Mouse (Mus musculus): ENCODE measurements around the gene Nlrc3. TPM values are rescaled to one million over a fixed set of nuclear protein-coding genes. Genes with fewer than 3 reads are reported as not detected.

The Nlrc3 gene
- polyA plus RNA-seq, 1 experiment from 2014 or later: 1.1 TPM

DNA sequence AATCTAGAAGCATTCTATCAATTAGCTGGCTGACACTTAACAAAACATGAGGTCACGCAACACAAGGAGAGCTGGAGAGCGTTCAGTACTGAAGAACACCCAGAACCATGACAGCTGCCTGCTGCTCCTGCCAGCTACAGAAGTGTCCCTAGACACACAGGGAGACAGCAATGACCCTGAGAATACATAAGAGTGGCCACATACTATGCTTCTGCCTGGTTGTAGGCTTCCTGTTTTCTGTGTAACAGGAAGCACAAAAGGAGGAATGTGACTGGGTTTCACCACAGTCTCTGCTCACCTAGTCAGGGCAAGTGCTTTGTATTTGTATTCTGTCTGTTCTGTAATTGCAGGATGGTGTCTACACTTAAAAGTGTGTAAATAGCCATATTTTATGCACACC lies 55.7 kb downstream of the Nlrc3 start:
- Histone ChIP-seq H3K36me3 (ENCODE audit: control insufficient read depth, insufficient read depth, low read length) (peaks cover 66% of the 10 kb centered on the region), H3K4me1 (ENCODE audit: control insufficient read depth, insufficient read depth, low read length) (peaks cover 7% of the 10 kb centered on the region; the same call in 1 of the 2 replicates)
- no peak for ATAC-seq (ENCODE audit: low read depth)

GRCm38 (mm10) chr16:3909118-3909517 lies 67.3 kb downstream of the Nlrc3 start:
- H3K9me3 ChIP-seq (ENCODE audit: control insufficient read depth, low read length): no peaks in the 10 kb centered on the region
- no peak for DNase-seq (ENCODE audit: low spot score)
- H3K27ac ChIP-seq (replicated peaks; ENCODE audit: low read depth, low read length): 0 out of 2 replicates have a peak overlapping the region, but pooled peaks have one; percentile 70
- H3K36me3 ChIP-seq (ENCODE audit: control insufficient read depth, insufficient read depth, low read length): peaks cover 46% of the 10 kb centered on the region
- H3K4me1 ChIP-seq (ENCODE audit: control insufficient read depth, insufficient read depth, low read length): peaks cover 5% of the 10 kb centered on the region; the same call in 1 of the 2 replicates
- peak overlapping the region; percentile 83 for H3K9ac ChIP-seq (ENCODE audit: low read depth, low read length)
- WGBS: 7% methylated on average over 20 of the region's 20 CpGs
- H3K4me3 ChIP-seq (ENCODE audit: low read depth, low read length): peak overlapping the region; percentile 67
- no peak for ATAC-seq (ENCODE audit: low read depth)
- H3K4me2 ChIP-seq (ENCODE audit: low read depth, low read length): peak overlapping the region; percentile 71
- H3K27me3 ChIP-seq (replicated peaks; ENCODE audit: control insufficient read depth, insufficient read depth, low read length): no peaks in the 10 kb centered on the region

More for the DNA sequence above, 55.7 kb downstream of the Nlrc3 start:
- H3K4me3 ChIP-seq (ENCODE audit: low read depth, low read length): no peak overlapping the region
- H3K9ac ChIP-seq (ENCODE audit: low read depth, low read length): no peak overlapping the region
- H3K9me3 ChIP-seq (ENCODE audit: control insufficient read depth, low read length): no peaks in the 10 kb centered on the region
- no peak overlapping the region for H3K27ac ChIP-seq (replicated peaks; ENCODE audit: low read depth, low read length)
- no peak for DNase-seq (ENCODE audit: low spot score)
- no peaks in the 10 kb centered on the region for H3K27me3 ChIP-seq (replicated peaks; ENCODE audit: control insufficient read depth, insufficient read depth, low read length)
- 89% methylated on average over 2 of the region's 2 CpGs for WGBS
- no peak overlapping the region for H3K4me2 ChIP-seq (ENCODE audit: low read depth, low read length)

DNA sequence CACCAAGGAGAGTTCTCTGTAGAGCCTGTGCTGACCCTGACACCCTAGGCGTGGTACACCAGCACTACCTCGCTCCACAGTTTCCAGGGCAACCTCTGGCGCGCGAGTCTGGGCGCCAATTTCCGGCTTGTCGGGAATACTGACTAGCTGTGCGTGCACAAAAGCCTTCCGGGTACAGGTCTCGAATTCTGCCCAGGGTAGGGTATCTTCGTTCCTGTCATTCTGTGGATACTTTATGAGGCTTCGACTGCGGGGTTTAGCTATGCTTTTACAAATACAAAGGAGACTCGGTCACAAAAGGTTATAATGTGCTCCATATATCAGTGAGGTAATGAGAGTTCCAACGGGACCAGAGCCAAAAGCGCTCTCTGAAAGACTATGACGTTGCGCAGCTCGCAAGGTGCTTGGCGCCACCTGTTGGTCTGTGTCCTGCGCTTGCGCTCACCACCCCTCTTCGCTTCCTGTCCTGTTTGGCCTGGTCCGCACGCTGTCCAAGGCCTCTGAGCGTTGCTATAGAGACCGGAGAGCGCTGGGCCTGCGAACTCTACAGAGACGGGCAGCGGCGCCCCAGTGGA lies 67.8 kb downstream of the Nlrc3 start, which contains the start of the genes 1700037C18Rik and Cluap1:
1700037C18Rik (minus strand) TSS at position 153 of the 575 bp plus-strand sequence.
Cluap1 (plus strand) TSS at position 265 of the 575 bp plus-strand sequence.
- ATAC-seq (ENCODE audit: low read depth) (peak; percentile 97), DNase-seq (ENCODE audit: low spot score) (peak; percentile 97)

DNA sequence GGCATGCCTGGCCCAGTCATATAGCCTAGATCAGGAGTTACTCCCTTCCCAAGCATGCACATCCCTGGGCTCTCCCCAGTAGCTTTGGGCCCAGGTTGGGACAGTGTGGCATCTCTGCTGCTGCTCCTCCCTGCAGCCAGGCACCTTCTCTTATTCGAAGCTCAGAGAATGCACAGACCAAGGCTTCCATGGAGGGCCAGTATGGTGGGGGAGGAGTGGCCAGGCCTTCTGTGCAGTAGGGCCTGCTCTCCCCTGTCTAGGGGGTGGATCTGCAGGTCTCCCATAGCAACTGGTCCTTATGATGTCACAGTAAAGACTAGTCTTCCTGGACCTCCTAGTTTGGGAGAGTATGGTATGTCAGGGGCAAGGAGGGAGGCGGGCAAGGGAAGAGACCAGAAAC lies 69.0 kb downstream of the Nlrc3 start:
- Histone ChIP-seq H3K4me3 (ENCODE audit: low read depth, low read length) (no peak overlapping the region), H3K27me3 (replicated peaks; ENCODE audit: control insufficient read depth, insufficient read depth, low read length) (no peaks in the 10 kb centered on the region), H3K4me2 (ENCODE audit: low read depth, low read length) (no peak overlapping the region), H3K9ac (ENCODE audit: low read depth, low read length) (no peak overlapping the region), H3K9me3 (ENCODE audit: control insufficient read depth, low read length) (no peaks in the 10 kb centered on the region), H3K36me3 (ENCODE audit: control insufficient read depth, insufficient read depth, low read length) (peaks cover 47% of the 10 kb centered on the region), H3K27ac (replicated peaks; ENCODE audit: low read depth, low read length) (no peak overlapping the region), H3K4me1 (ENCODE audit: control insufficient read depth, insufficient read depth, low read length) (peaks cover 5% of the 10 kb centered on the region; the same call in 1 of the 2 replicates)
- no peak for ATAC-seq (ENCODE audit: low read depth)
- DNase-seq (ENCODE audit: low spot score): no peak
- WGBS: 78% methylated on average over 2 of the region's 2 CpGs

More for the DNA sequence above, 67.8 kb downstream of the Nlrc3 start, which contains the start of the genes 1700037C18Rik and Cluap1:
- Histone ChIP-seq H3K27me3 (replicated peaks; ENCODE audit: control insufficient read depth, insufficient read depth, low read length) (no peaks in the 10 kb centered on the region), H3K27ac (replicated peaks; ENCODE audit: low read depth, low read length) (peak within 1 kb of the TSS; percentile 70), H3K4me2 (ENCODE audit: low read depth, low read length) (peak within 1 kb of the TSS; percentile 71), H3K4me3 (ENCODE audit: low read depth, low read length) (peak within 1 kb of the TSS; percentile 67), H3K9ac (ENCODE audit: low read depth, low read length) (peak within 1 kb of the TSS; percentile 83), H3K4me1 (ENCODE audit: control insufficient read depth, insufficient read depth, low read length) (peaks cover 5% of the 10 kb centered on the region; the same call in 1 of the 2 replicates), H3K9me3 (ENCODE audit: control insufficient read depth, low read length) (no peaks in the 10 kb centered on the region), H3K36me3 (ENCODE audit: control insufficient read depth, insufficient read depth, low read length) (peaks cover 48% of the 10 kb centered on the region)
- under 1% methylated on average over 33 of the region's 33 CpGs for WGBS

- no peak overlapping the region for H3K9ac ChIP-seq (ENCODE audit: low read depth, low read length)
- DNase-seq (ENCODE audit: low spot score) (no peak), ATAC-seq (ENCODE audit: low read depth) (no peak)
- H3K4me1 ChIP-seq (ENCODE audit: control insufficient read depth, insufficient read depth, low read length): no peaks in the 10 kb centered on the region
- no peak overlapping the region for H3K27ac ChIP-seq (replicated peaks; ENCODE audit: low read depth, low read length)
- H3K4me3 ChIP-seq (ENCODE audit: low read depth, low read length): no peak overlapping the region
- no peak overlapping the region for H3K4me2 ChIP-seq (ENCODE audit: low read depth, low read length)
- H3K27me3 ChIP-seq (replicated peaks; ENCODE audit: control insufficient read depth, insufficient read depth, low read length): no peaks in the 10 kb centered on the region
- H3K9me3 ChIP-seq (ENCODE audit: control insufficient read depth, low read length): no peaks in the 10 kb centered on the region
- 93% methylated on average over 1 of the region's 1 CpGs for WGBS
- H3K36me3 ChIP-seq (ENCODE audit: control insufficient read depth, insufficient read depth, low read length): peaks cover 54% of the 10 kb centered on the region
Observed at GRCm38 (mm10) chr16:3896553-3896952, 79.9 kb downstream of the Nlrc3 start.

DNA sequence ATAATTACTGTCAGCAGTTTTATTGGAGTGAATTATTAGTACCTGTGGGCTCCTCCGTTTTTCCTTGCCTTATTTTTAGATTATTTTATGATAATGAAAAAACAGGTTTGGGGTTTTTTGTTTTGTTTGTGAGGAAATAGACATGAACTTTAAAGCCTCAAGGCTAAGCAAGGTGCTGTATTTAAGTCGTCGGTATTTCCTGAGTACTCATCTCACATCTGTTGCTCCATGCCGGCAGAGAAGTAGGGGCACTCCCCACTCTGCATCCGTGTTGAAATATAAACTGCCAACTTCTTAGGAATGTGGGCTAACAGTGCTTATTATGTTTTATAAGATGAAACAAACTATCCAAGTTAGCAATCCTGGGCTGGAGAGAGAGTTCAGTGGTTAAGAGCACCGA lies 80.4 kb downstream of the Nlrc3 start:
- 77% methylated on average over 6 of the region's 6 CpGs for WGBS
- DNase-seq (ENCODE audit: low spot score) (no peak), ATAC-seq (ENCODE audit: low read depth) (no peak)
- Histone ChIP-seq H3K4me2 (ENCODE audit: low read depth, low read length) (no peak overlapping the region), H3K9me3 (ENCODE audit: control insufficient read depth, low read length) (no peaks in the 10 kb centered on the region), H3K4me3 (ENCODE audit: low read depth, low read length) (no peak overlapping the region), H3K4me1 (ENCODE audit: control insufficient read depth, insufficient read depth, low read length) (no peaks in the 10 kb centered on the region), H3K27ac (replicated peaks; ENCODE audit: low read depth, low read length) (no peak overlapping the region), H3K36me3 (ENCODE audit: control insufficient read depth, insufficient read depth, low read length) (peaks cover 49% of the 10 kb centered on the region), H3K27me3 (replicated peaks; ENCODE audit: control insufficient read depth, insufficient read depth, low read length) (no peaks in the 10 kb centered on the region), H3K9ac (ENCODE audit: low read depth, low read length) (no peak overlapping the region)

GRCm38 (mm10) chr16:3895173-3895792 lies 81.1 kb downstream of the Nlrc3 start:
- ATAC-seq (ENCODE audit: low read depth): no peak
- H3K27ac ChIP-seq (replicated peaks; ENCODE audit: low read depth, low read length): peak overlapping the region; percentile 25; the same call in 1 of the 2 replicates

More at GRCm38 (mm10) chr16:3895173-3895792, 81.1 kb downstream of the Nlrc3 start:
- Histone ChIP-seq H3K27me3 (replicated peaks; ENCODE audit: control insufficient read depth, insufficient read depth, low read length) (no peaks in the 10 kb centered on the region), H3K9ac (ENCODE audit: low read depth, low read length) (no peak overlapping the region), H3K4me1 (ENCODE audit: control insufficient read depth, insufficient read depth, low read length) (no peaks in the 10 kb centered on the region), H3K4me3 (ENCODE audit: low read depth, low read length) (no peak overlapping the region), H3K36me3 (ENCODE audit: control insufficient read depth, insufficient read depth, low read length) (peaks cover 42% of the 10 kb centered on the region), H3K4me2 (ENCODE audit: low read depth, low read length) (no peak overlapping the region), H3K9me3 (ENCODE audit: control insufficient read depth, low read length) (no peaks in the 10 kb centered on the region)
- DNase-seq (ENCODE audit: low spot score): peak; percentile 31
- WGBS: 61% methylated on average over 9 of the region's 9 CpGs
